Mouse (Mus musculus) liver (tissue): ENCODE data around the gene Lsg1.

Experiments used
- DNase-seq: peaks from one replicate; pipeline ENCODE4 v3.0.0-alpha.2; 2020; ENCODE audit warnings: mixed read lengths

Lsg1 gene

GRCm38 (mm10) chr16:30600431-30601045 lies 13.1 kb upstream of the Lsg1 start:
- DNase-seq: peak; percentile 29

GRCm38 (mm10) chr16:30599491-30600268 lies 12.3 kb upstream of the Lsg1 start, which contains the start of gene Fam43a:
Gene Fam43a (plus strand): TSS chr16:30599723.
- DNase-seq: peak; percentile 80

DNA sequence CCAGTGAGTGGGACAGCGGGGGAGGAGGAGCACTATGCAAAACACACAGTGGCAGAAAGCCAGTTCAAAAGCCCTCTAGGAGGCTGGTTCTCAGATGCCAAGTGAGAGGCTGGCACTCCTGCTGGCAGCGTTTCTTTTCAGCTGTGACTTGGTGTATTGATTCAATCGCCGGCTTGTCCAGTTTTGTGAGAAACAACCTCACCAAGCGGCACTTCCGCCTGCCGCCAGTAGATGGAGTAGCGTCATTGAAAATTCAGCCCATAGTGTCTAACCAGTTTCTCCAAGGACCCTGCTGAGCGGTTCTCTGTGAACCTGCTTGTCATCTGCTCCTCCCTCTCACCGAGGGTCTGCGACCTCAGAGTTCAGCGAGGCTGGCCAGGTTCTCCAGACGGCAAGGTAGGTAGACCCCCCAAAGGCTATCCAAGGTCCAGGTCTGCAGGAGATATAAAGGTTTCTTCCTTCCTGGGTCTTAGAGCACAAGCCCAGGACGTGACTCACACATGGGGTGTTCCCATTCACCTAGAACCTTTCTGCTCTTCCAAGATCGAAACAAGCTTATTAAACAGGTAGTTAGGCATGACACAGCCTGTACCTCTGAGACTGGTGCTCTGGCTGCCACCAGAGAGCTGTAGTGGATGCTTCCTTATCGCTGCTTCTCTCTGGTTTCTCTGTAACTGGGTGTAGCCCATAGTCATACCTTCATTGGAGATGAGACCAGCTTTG lies 9.7 kb upstream of the Lsg1 start:
- peak; percentile 76 for DNase-seq

- no peak for DNase-seq
Measured at GRCm38 (mm10) chr16:30595835-30596557, 8.6 kb upstream of the Lsg1 start.

DNA sequence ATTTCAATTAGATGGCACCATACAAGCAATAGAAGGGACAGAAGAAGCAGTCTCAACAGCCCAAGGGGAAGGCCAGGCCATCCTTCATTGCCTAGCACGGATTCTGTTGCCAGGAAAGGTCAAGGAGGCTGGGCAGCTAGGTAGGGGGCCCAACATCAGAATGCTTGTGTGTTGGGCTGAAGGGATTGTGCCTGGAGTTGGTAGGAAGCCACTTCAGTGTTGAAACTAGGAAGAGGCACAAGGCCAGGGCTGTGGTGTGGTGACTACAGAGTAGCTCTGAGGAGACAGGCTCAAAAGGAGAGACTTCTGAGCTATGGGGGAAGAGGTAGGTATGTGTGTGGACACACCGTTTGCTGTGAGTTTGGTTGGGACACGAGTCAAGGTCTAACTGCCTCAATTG lies 8.0 kb upstream of the Lsg1 start:
- no peak for DNase-seq

DNA sequence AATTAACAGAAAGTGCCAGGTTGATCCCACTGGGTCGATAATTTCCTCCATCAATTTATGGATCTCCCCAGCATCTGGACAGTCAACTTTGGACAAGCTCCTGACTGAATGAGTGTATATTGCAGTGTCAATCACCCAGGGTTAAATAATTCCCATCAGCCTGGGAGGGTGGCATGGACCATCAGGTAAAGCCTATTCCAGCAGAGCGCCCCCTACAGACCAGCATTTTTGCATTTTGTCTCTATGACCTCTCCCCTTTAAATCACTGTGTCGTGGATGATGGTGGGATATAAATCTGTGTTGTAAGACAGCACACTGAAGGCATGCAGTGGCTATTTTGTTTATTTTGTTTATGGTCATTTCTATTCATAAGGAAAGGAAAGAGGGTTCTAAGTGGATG lies 4.6 kb upstream of the Lsg1 start:
- DNase-seq: no peak

DNA sequence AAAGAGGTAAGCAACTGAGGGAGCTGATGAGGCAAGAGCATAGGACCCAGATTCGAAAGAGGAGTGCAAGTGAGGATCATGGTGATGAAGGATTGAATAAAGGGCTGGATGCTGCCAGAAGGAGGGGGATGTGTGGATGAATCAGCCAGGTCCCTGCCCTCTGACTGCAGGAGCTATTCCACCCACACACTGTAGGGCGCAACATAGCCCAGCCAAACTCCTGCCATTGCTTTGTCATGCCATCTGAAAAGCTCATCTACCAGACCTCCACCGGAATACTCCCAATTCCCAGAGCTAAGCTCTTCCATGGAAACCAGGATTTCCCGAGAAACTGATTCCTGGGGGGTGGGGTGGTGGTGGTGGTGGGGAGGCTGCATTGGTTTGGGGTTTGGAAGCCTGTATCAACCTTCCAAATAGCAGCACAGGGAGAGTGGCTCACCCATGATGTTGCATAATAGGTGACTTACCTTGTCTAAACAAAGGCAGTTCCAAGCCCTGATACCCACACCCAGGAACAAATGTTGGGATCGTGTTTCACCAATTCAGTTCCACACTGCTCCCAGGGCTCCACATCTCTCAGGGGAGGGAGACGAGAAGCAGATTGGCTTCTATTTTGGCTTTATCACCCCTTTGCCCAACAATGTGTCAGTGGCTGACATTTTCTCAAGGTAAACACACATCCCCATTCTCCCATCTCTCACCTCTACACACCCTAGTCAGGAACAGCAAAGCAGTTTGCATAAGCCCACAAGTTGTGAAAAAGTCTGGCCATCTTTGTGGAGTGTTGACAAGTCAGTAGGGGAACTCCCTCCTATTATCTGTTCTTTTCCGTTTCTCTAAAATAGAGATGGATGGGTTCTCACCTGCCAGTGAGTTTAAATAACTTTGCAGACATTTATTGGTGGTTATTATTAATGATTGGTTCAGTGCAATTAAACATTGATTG lies 3.1 kb upstream of the Lsg1 start:
- no peak for DNase-seq

DNA sequence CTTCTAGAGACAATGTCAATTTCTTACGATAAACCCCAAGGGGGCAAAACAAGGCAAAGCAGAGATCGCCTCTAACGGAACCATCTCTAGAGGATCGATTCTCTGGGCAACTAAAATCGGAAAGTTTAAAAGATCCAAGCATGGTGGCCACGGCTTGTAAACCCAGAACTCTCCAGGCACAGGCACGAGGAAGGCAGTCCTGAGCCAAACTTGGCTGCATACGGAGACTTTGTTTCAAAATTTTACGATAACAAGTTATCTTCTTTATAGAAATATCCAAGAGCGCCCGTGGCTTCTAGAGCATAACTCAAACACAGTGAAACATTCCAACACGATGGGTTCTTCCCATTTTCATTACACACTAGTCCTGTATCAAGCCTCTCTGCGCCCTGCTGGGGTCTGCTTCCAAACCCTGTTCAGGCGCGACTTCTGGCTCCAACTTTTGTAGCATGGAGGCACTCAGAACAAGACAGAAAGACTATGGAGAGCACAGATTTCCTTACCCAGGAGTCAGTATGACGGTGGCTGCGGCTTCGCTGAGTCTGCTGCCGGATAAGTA lies 378 bp downstream of the Lsg1 start:
- DNase-seq: no peak

GRCm38 (mm10) chr16:30580765-30581164 lies 6.6 kb downstream of the Lsg1 start:
- DNase-seq: no peak

DNA sequence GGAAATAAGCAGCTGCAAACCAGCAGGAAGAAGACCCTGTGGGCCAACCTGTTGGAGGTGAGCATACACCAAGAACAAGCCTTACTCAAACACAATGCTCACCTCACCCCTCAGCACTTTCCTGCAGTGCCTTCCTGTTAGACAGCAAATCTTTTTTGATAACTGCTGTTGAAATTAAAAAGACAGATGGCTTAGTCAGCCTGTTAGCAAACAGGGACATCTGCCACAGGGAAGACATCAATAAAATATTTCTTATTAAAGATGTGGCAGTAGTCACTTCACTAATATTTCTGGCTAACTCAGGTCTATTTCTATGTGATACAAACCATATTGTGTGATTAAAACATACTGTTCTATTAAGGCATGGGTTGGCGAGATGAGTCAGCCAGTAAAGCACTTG lies 11.0 kb downstream of the Lsg1 start:
- DNase-seq: no peak

DNA sequence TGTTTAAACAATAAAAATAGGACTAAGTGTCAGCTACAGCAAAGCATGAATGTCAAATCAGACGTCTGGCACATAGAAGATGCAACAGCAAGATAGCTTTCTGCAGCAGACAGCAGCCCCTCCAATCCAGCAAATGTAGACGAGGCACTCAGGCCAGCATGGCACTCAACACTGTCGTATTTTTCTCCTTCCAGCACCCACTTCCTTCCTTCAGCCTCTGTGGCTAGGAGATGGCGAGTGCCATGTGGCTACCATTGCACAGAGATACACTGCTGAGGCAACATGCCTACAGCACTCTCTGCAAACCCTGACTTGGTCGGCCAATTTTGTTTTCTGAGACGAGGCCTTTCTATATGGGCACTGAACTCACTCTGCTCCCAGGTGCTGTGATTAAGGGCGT lies 11.6 kb downstream of the Lsg1 start:
- no peak for DNase-seq

- DNase-seq: no peak
Measured at GRCm38 (mm10) chr16:30572239-30572638, 15.2 kb downstream of the Lsg1 start.

DNA sequence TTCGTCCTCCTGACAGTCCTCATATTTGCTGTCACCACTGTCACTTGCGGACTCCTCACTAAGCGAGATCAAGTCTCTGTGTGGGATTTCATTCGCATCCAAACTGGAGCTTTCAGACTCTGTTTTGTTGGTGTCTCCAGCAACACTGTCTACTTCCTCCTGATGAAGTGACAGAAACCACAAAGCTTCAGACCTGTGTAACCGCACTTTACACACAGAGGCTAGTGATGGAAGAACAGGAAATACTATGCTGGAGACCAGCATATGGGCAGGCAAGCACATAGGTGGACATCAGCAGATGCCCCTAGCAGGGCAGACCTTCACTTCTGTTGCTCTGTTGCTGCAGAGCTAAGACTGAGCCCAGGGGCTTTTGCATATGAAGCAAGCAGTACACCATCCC lies 16.0 kb downstream of the Lsg1 start:
- DNase-seq: no peak

- no peak for DNase-seq
Measured at GRCm38 (mm10) chr16:30570173-30570572, 17.2 kb downstream of the Lsg1 start.

GRCm38 (mm10) chr16:30565631-30566030 lies 21.8 kb downstream of the Lsg1 start:
- DNase-seq: peak; percentile 64

DNA sequence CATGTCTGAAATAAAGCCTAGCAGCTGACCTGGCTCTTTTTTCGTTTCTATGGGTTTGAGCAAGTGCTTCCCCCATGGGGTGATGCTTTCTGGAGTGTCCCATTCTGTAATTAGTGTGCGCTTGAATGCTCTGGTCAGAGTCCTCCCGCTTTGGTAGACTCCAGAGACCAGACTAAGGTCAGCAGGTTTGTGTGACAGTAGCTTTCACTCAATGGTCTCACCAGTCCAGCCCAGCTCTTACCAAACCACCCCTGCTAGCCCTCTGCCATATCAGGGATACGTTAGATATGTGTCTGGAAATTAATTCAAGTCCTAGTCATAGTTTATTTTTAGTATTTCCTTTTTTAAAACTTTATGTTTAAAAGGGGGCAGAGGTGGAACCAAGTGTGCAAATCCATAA lies 26.8 kb downstream of the Lsg1 start:
- DNase-seq: no peak

DNA sequence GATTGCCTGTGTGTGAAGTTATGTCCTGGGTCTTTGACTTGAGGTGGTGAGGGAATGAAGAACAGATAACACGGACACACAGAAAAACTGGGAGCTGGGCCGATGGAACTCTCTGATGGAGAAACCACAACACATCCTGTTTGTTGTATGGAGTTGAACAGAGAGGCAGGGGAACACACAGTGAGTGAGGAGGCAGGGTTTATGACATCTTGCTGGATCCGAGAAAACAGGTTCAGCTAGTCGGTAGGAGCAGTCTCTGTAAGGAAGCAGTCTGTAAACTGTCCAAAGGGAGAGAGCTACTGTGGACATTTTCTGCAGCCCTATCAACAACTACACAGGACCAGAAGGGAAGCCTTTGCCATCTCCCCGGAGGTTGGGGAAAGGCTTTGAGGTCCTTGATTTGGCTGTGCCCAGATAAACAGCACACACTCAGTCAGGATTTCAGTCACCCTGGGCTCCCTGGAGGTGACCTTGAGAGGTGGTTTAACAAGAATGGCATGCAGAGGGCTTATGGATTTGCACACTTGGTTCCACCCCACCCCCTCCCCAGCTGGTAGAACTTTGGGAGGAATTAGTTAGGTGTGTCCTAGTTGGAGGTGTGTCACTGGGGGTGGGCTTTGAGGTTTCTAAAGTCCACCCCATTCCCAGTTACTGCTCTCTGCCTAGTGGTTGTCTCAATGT lies 27.9 kb downstream of the Lsg1 start:
- no peak for DNase-seq

GRCm38 (mm10) chr16:30554109-30554508 lies 33.3 kb downstream of the Lsg1 start:
- no peak for DNase-seq

- DNase-seq: peak; percentile 45
Measured at GRCm38 (mm10) chr16:30552621-30553338, 34.6 kb downstream of the Lsg1 start.

DNA sequence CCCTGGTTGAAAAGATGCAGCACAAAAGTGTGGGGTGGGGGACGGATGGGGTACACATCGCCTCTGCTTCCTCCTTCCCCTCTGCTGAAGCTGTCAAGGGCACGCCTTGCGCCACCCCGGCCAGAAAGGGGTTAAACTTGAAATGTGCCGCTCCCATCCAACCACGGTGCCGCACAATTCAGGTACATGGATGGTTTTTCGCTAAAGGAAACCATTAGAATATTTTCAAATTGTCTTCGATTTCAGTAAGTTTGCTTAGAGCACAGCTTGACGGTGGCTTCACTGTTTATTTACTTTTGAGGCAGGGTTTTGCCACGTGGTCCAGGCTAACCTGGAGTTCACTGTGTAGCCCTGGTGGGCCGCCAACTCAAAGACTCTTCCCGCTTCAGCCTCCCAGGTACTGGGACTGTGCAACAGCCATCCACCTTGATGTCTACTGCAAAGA lies 36.6 kb downstream of the Lsg1 start, which contains the start of gene Tmem44:
Tmem44 (minus strand) TSS at position 95 of the 445 bp plus-strand sequence.
- no peak for DNase-seq
